Mouse (Mus musculus) ES-Bruce4 (cell line): ENCODE results near the gene Zfp786.

ENCODE experiments used
- CTCF ChIP-seq: IDR thresholded peaks from one replicate; pipeline ENCODE4 v1.8.1; 2011; ENCODE audit warnings: low read depth, low read length
- POLR2A ChIP-seq: IDR thresholded peaks from one replicate; pipeline ENCODE4 v1.8.1; 2011; ENCODE audit warnings: low read length; ENCODE audit not compliant: insufficient read depth

GRCm38 (mm10) chr6:47857241-47857640, 26.6 kb upstream of the Zfp786 start:
- TF ChIP-seq CTCF, result no peak
- no peak for TF ChIP-seq POLR2A
